Mouse (Mus musculus) gastrocnemius, adult 2 months (tissue): ENCODE data around the gene Sned1. TPM values are rescaled to one million over a fixed set of nuclear protein-coding genes. Genes with fewer than 3 reads are reported as not detected.

Experiments used
- DNase-seq: peaks from one replicate; pipeline ENCODE4 v3.0.0; 2022
- H3K27ac ChIP-seq: fragments of 200-600 bp; 2 replicates; pipeline ENCODE4 v1.8.1; 2022; ENCODE audit warnings: mild to moderate bottlenecking
- H3K4me3 ChIP-seq: fragments of 200-600 bp; 2 replicates; pipeline ENCODE4 v1.8.1; 2022; ENCODE audit warnings: mild to moderate bottlenecking, moderate library complexity
- CTCF ChIP-seq: fragments of 200-600 bp; IDR thresholded peaks from 2 replicates; pipeline ENCODE4 v1.8.1; 2022; ENCODE audit warnings: antibody characterized with exemption, mild to moderate bottlenecking, moderate library complexity
- intact Hi-C: fragments of 180-260 bp; cut with DNase I; formaldehyde crosslinking; loops from one replicate; pipeline ENCODE4 v1.15.1; 2025
- total RNA-seq, 2 experiments: library from RNA; stranded (reverse); gene quantifications; 2 replicates each; pipeline ENCODE4 v1.2.3; 2021

Sned1 gene
- total RNA-seq, 2 experiments from 2014 or later, result 5.1 to 5.4 TPM

DNA sequence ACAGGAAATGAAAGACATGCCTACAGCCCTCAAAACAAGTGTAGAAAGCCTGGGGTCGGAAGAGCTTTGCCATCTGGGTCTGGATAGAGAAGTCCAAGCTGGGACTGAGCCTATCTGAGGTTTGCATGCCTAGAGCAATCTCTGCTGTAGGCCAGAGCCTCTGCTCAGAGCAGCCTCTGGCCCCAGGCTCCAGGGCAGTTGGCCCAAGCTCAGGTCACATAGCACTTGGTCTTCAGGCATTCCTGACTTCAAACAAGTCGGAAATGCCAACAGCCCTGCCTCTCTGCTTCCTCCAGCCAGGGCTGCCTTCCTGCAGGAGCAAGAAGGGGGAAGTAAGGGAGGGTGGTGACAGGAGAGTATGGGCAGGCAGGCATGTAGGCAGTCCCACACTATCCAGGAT lies 10.3 kb downstream of the Sned1 start:
- H3K27ac ChIP-seq, result peak overlapping the region; percentile 35
- peak; percentile 51 for DNase-seq
- intact Hi-C loops, result no loop called here
- TF ChIP-seq CTCF, result no peak
- H3K4me3 ChIP-seq, result no peak overlapping the region

GRCm38 (mm10) chr1:93252586-93252985 lies 16.9 kb downstream of the Sned1 start:
- H3K27ac ChIP-seq, result no peak overlapping the region
- no peak for TF ChIP-seq CTCF
- intact Hi-C loops, result no loop called here

GRCm38 (mm10) chr1:93255761-93256160 lies 20.1 kb downstream of the Sned1 start:
- no peak for TF ChIP-seq CTCF
- DNase-seq, result no peak

More at GRCm38 (mm10) chr1:93252586-93252985, 16.9 kb downstream of the Sned1 start:
- DNase-seq, result no peak
- H3K4me3 ChIP-seq, result no peak overlapping the region

GRCm38 (mm10) chr1:93257560-93257959 lies 21.9 kb downstream of the Sned1 start:
- Histone ChIP-seq H3K4me3 (no peak overlapping the region), H3K27ac (no peak overlapping the region)
- no peak for DNase-seq
- intact Hi-C loops, result no loop called here
- TF ChIP-seq CTCF, result no peak

More at GRCm38 (mm10) chr1:93255761-93256160, 20.1 kb downstream of the Sned1 start:
- Histone ChIP-seq H3K4me3 (no peak overlapping the region), H3K27ac (no peak overlapping the region)
- intact Hi-C loops, result no loop called here

DNA sequence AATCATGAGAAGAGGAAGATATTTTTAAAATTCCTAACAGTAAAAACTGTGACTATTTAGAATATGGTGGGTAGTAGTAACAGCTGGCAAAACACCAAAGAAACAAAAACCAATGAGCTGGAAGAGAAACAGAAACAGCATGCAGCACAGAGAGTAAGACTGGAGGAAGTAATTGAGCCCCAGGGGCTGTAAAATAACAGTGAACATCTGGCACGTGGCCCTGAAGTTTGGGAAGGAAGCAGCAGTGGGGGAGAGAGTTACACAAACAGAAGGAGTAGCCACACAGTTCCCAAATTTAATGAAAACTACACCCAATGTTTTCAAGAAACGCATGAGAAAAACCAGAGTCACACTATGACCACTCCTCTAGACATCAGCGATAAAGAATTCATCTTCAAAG lies 31.6 kb downstream of the Sned1 start:
- TF ChIP-seq CTCF, result no peak
- intact Hi-C loops, result no loop called here
- H3K4me3 ChIP-seq, result no peak overlapping the region
- DNase-seq, result no peak
- H3K27ac ChIP-seq, result no peak overlapping the region

DNA sequence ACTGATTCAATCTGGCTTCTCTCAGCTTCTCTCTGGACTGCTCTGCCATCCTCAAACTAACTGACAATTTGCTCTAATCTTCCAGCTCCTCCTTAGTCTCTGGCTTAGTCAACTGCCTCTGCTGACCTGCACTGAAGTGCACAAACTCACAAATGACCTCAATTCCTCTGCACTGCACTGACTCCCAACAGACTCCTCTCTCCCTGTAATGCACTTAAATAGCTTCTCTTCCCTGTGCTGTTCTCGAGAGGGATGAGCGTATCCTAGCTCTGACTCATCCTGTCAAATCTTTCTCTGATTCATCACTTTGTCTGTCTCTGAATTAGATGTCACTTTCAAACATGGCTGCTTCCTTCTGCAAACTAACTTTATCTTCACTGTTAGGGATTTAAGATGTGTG lies 32.6 kb downstream of the Sned1 start:
- no peak for TF ChIP-seq CTCF
- H3K4me3 ChIP-seq, result no peak overlapping the region
- no peak overlapping the region for H3K27ac ChIP-seq
- DNase-seq, result no peak
- intact Hi-C loops, result no loop called here

- Histone ChIP-seq H3K27ac (no peak overlapping the region), H3K4me3 (no peak overlapping the region)
- TF ChIP-seq CTCF, result no peak
- intact Hi-C loops, result no loop called here
- no peak for DNase-seq
These were observed 35.0 kb downstream of the Sned1 start for GRCm38 (mm10) chr1:93270516-93271240.

- intact Hi-C loops, result no loop called here
- no peak for TF ChIP-seq CTCF
- H3K4me3 ChIP-seq, result no peak overlapping the region
- no peak overlapping the region for H3K27ac ChIP-seq
- DNase-seq, result no peak
These were observed 36.1 kb downstream of the Sned1 start for GRCm38 (mm10) chr1:93271751-93272150.

- DNase-seq, result no peak
- Histone ChIP-seq H3K27ac (no peak overlapping the region), H3K4me3 (no peak overlapping the region)
- TF ChIP-seq CTCF, result no peak
- intact Hi-C loops, result no loop called here
These were observed 36.8 kb downstream of the Sned1 start for GRCm38 (mm10) chr1:93272409-93272821.

GRCm38 (mm10) chr1:93275561-93275960 lies 39.9 kb downstream of the Sned1 start:
- no peak for TF ChIP-seq CTCF
- Histone ChIP-seq H3K27ac (no peak overlapping the region), H3K4me3 (no peak overlapping the region)
- DNase-seq, result no peak
- intact Hi-C loops, result no loop called here

GRCm38 (mm10) chr1:93277041-93277440 lies 41.4 kb downstream of the Sned1 start:
- no peak for TF ChIP-seq CTCF

GRCm38 (mm10) chr1:93289678-93290214 lies 54.1 kb downstream of the Sned1 start:
- no peak for DNase-seq
- Histone ChIP-seq H3K4me3 (no peak overlapping the region), H3K27ac (no peak overlapping the region)
- no peak for TF ChIP-seq CTCF
- intact Hi-C loops, result no loop called here

More at GRCm38 (mm10) chr1:93277041-93277440, 41.4 kb downstream of the Sned1 start:
- no peak for DNase-seq
- Histone ChIP-seq H3K27ac (no peak overlapping the region), H3K4me3 (no peak overlapping the region)
- intact Hi-C loops, result no loop called here

- Histone ChIP-seq H3K4me3 (no peak overlapping the region), H3K27ac (no peak overlapping the region)
- no peak for DNase-seq
- intact Hi-C loops, result no loop called here
- no peak for TF ChIP-seq CTCF
These were observed 55.3 kb downstream of the Sned1 start for GRCm38 (mm10) chr1:93290956-93291355.

DNA sequence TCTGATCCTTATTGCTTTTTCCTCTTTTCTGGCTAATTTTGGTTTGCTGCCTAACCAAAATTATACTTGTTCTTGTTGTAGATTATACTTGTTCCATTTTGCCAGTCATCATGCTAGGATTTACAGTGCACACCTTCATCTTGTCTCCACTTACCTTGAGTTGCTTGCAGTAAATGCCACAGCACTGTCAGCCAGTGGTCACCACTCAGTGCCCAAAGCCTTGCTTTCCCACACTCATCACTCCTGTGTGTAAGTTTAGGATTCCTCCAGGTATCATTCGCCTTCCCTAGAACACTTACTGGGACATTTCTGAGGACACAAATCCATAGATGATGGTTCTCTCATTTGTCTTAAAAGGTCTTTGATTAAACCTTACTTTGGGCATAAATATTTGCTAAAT lies 56.0 kb downstream of the Sned1 start:
- no peak for DNase-seq
- no peak for TF ChIP-seq CTCF
- intact Hi-C loops, result no loop called here
- no peak overlapping the region for H3K27ac ChIP-seq
- H3K4me3 ChIP-seq, result no peak overlapping the region
